Mouse (Mus musculus) kidney, postnatal 36 days (tissue): ENCODE data around the gene Odf3b.
A peak's percentile ranks its signal among the peaks of the same experiment; 100 is the strongest.

Experiments used
- DNase-seq, 2 experiments: peaks; one replicate each; pipeline ENCODE4 v3.0.0; 2021 to 2022; ENCODE audit warnings: mixed read lengths in 2 of 2

Gene Odf3b

GRCm38 (mm10) chr15:89378831-89379401 is at the start of gene Odf3b:
Gene Odf3b (minus strand): TSS chr15:89379282.
- peak; percentile 52 to 64 for DNase-seq

GRCm38 (mm10) chr15:89428136-89428790 is 49.2 kb upstream of the Odf3b start:
- no peak for DNase-seq

GRCm38 (mm10) chr15:89426716-89427115 is 47.6 kb upstream of the Odf3b start:
- DNase-seq: no peak

- peak; percentile 60 to 61 for DNase-seq
Observed at GRCm38 (mm10) chr15:89425711-89426121, 46.6 kb upstream of the Odf3b start, which contains the start of gene Cpt1b. Gene Cpt1b (minus strand): TSS chr15:89425863.

- DNase-seq: no peak
Observed at GRCm38 (mm10) chr15:89424621-89425020, 45.5 kb upstream of the Odf3b start.

GRCm38 (mm10) chr15:89421938-89422337 is 42.9 kb upstream of the Odf3b start:
- no peak for DNase-seq

GRCm38 (mm10) chr15:89415282-89415681 is 36.2 kb upstream of the Odf3b start:
- DNase-seq: no peak

- DNase-seq: no peak
Observed at GRCm38 (mm10) chr15:89410118-89410517, 31.0 kb upstream of the Odf3b start, which contains the start of gene Syce3. Gene Syce3 (minus strand): TSS chr15:89410503.

GRCm38 (mm10) chr15:89406691-89407090 is 27.6 kb upstream of the Odf3b start:
- DNase-seq: no peak

- no peak for DNase-seq
Observed at GRCm38 (mm10) chr15:89404831-89405623, 25.9 kb upstream of the Odf3b start.

- DNase-seq: no peak
Observed at GRCm38 (mm10) chr15:89402471-89402870, 23.4 kb upstream of the Odf3b start.

GRCm38 (mm10) chr15:89399716-89400115 is 20.6 kb upstream of the Odf3b start:
- DNase-seq: no peak

- DNase-seq: no peak
Observed at GRCm38 (mm10) chr15:89398146-89398545, 19.1 kb upstream of the Odf3b start.

GRCm38 (mm10) chr15:89396883-89397282 is 17.8 kb upstream of the Odf3b start:
- peak; percentile 39 to 71 for DNase-seq

- no peak for DNase-seq
Observed at GRCm38 (mm10) chr15:89390081-89390480, 11.0 kb upstream of the Odf3b start.

GRCm38 (mm10) chr15:89387127-89387526 is 8.0 kb upstream of the Odf3b start:
- DNase-seq: no peak

GRCm38 (mm10) chr15:89384617-89385016 is 5.5 kb upstream of the Odf3b start, which contains the start of gene Klhdc7b:
Gene Klhdc7b (plus strand): TSS chr15:89384917.
- no peak for DNase-seq

GRCm38 (mm10) chr15:89379429-89379828 is 347 bp upstream of the Odf3b start:
- peak in 1 of 2 experiments; percentile 49 for DNase-seq

- peak in 1 of 2 experiments; percentile 27 for DNase-seq
Observed at GRCm38 (mm10) chr15:89377938-89378828, 899 bp downstream of the Odf3b start.

GRCm38 (mm10) chr15:89377362-89377761 is 1.7 kb downstream of the Odf3b start:
- no peak for DNase-seq

- peak; percentile 28 to 60 for DNase-seq
Observed at GRCm38 (mm10) chr15:89376957-89377356, 2.1 kb downstream of the Odf3b start, which contains the start of gene Tymp. Gene Tymp (minus strand): TSS chr15:89377039.

- peak in 1 of 2 experiments; percentile 25 for DNase-seq
Observed at GRCm38 (mm10) chr15:89376040-89376439, 3.0 kb downstream of the Odf3b start.
